Mouse (Mus musculus): ENCODE measurements around the gene Amigo1. TPM values are rescaled to one million over a fixed set of nuclear protein-coding genes. Genes with fewer than 3 reads are reported as not detected.
"Not testable (repeated sequence)": the region's sequence is repeated elsewhere in the genome, so short reads cannot be mapped to it uniquely, and the experiment has no call there.

The Amigo1 gene
- polyA plus RNA-seq, 1 experiment from 2014 or later = 4.1 TPM

- Histone ChIP-seq H3K27ac (replicated peaks) (no peak overlapping the region), H3K4me3 (peak overlapping the region; percentile 60; the same call in 1 of the 2 replicates), H3K27me3 (ENCODE audit: low read depth, poor library complexity, severe bottlenecking) (peaks cover 61% of the 10 kb centered on the region), H3K9me3 (replicated peaks) (no peaks in the 10 kb centered on the region), H3K4me1 (peaks cover 19% of the 10 kb centered on the region), H3K36me3 (no peaks in the 10 kb centered on the region)
- DNase-seq (ENCODE audit: low spot score) = no peak
- WGBS = 83% methylated on average over 2 of the region's 2 CpGs
These were observed 41.4 kb downstream of the Amigo1 start for GRCm38 (mm10) chr3:108227521-108227920.

DNA sequence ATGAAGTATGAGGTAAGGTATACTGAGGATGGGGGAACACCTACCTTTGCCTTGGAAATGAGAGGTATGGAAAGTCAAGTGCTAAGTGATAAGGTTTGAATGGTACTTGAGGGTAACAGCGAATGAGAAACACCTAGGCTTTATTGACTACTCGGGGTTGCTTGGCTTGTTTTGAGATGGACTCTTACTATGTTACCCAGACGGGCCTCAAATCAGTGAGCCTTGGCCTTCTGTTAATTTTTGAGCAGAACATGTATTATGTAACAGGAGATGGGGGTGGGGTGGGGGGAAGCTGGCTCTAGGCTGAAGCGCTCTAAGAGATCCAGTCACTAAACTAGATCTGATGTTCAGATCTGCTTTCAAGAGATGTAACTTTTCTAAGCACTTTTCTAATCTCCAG lies 45.5 kb downstream of the Amigo1 start:
- 83% methylated on average over 4 of the region's 4 CpGs for WGBS
- no peak for DNase-seq (ENCODE audit: low spot score)

DNA sequence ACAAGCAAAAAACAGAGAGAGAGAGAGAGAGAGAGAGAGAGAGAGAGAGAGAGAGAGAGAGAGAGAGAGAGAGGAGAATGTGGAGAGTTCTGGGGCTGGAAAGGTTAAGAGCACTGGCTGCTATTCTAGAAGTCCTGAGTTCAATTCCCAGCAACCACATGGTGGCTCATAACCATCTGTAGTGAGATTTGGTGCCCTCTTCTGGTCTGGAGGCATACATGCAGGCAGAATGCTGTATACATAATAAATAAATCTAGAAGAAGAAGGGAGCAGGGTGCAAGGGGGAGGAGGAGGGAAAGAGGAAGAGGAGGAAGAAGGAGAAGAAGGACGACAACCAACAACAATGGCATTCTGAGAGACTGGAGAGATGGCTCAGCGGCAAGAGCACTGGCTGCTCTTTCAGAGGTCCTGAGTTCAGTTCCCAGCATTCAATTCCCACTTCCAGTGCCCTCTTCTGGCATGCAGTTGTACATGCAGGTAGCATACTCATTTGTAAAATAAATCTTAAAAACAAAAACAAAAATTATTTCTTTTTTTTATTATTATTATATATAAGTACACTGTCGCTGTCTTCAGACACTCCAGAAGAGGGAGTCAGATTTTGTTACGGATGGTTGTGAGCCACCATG lies 51.5 kb downstream of the Amigo1 start:
- not testable (repeated sequence) for H3K36me3 ChIP-seq; H3K27ac ChIP-seq (replicated peaks); H3K4me1 ChIP-seq; H3K27me3 ChIP-seq (ENCODE audit: low read depth, poor library complexity, severe bottlenecking); H3K9me3 ChIP-seq (replicated peaks); DNase-seq (ENCODE audit: low spot score); H3K4me3 ChIP-seq
- 85% methylated on average over 4 of the region's 4 CpGs for WGBS

More for the DNA sequence above, 45.5 kb downstream of the Amigo1 start:
- Histone ChIP-seq H3K27ac (replicated peaks) (no peak overlapping the region), H3K36me3 (no peaks in the 10 kb centered on the region), H3K27me3 (ENCODE audit: low read depth, poor library complexity, severe bottlenecking) (peaks cover 24% of the 10 kb centered on the region), H3K4me1 (peaks cover 8% of the 10 kb centered on the region), H3K9me3 (replicated peaks) (no peaks in the 10 kb centered on the region), H3K4me3 (no peak overlapping the region)

DNA sequence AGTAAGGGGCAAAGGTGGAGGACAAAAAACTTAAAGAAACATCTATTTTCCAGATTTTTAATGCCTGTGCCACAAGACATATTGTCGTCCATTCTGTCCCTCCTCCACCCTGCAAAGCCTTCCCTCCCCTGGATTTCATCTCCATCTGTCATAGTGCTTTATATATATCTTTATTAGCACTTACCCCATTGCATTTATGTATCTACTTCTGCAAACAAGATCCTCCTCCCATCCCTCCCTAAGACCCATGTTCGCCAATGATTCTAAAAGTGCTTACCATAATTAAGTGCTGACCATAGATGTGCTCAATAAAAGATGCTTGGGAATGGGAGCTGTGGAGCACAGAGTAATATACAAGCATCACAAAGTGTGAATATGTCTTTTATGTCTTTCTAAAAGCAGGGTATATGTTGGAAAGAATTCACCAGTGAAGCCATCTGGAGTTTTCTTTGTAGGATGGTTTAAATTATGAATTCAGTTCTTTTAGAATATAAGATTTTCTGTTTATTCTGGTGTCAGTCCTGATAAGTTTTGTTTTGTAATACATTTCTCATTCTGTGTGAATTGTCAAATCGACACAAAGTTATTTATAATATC lies 55.2 kb downstream of the Amigo1 start:
- Histone ChIP-seq H3K4me3 (no peak overlapping the region), H3K4me1 (no peaks in the 10 kb centered on the region), H3K27ac (replicated peaks) (no peak overlapping the region), H3K36me3 (no peaks in the 10 kb centered on the region), H3K9me3 (replicated peaks) (no peaks in the 10 kb centered on the region), H3K27me3 (ENCODE audit: low read depth, poor library complexity, severe bottlenecking) (no peaks in the 10 kb centered on the region)
- no peak for DNase-seq (ENCODE audit: low spot score)
- WGBS = 93% methylated on average over 3 of the region's 3 CpGs

Other genes starting within 250 kb of the Amigo1 start
- 13.1 and 13.4 TPM in 2 replicates for gene Gstm6, start 242.6 kb upstream of the Amigo1 start, polyA plus RNA-seq (2016; fragmentation: Nextera tagmentation; extraction: Ambion mirVana)
- not detected in 2 replicates for gene Gstm3, start 217.1 kb upstream of the Amigo1 start, polyA plus RNA-seq (2016; fragmentation: Nextera tagmentation; extraction: Ambion mirVana)
- 11.6 and 12.6 TPM in 2 replicates for gene Gstm2, start 199.9 kb upstream of the Amigo1 start, polyA plus RNA-seq (2016; fragmentation: Nextera tagmentation; extraction: Ambion mirVana)
- 34.1 and 35.0 TPM in 2 replicates for gene Gstm1, start 168.4 kb upstream of the Amigo1 start, polyA plus RNA-seq (2016; fragmentation: Nextera tagmentation; extraction: Ambion mirVana)
- 12.4 and 14.1 TPM in 2 replicates for gene Gstm4, start 141.4 kb upstream of the Amigo1 start, polyA plus RNA-seq (2016; fragmentation: Nextera tagmentation; extraction: Ambion mirVana)
- gene Ampd2, start 99.7 kb upstream of the Amigo1 start, polyA plus RNA-seq (2016; fragmentation: Nextera tagmentation; extraction: Ambion mirVana) = 60.0 and 63.8 TPM in 2 replicates
- gene Gnat2, start 93.5 kb upstream of the Amigo1 start, polyA plus RNA-seq (2016; fragmentation: Nextera tagmentation; extraction: Ambion mirVana) = 0.72 and 1.5 TPM in 2 replicates
- gene Gnai3, start 40.2 kb upstream of the Amigo1 start, polyA plus RNA-seq (2016; fragmentation: Nextera tagmentation; extraction: Ambion mirVana) = 204 and 211 TPM in 2 replicates
- gene Gpr61, start 31.5 kb upstream of the Amigo1 start, polyA plus RNA-seq (2016; fragmentation: Nextera tagmentation; extraction: Ambion mirVana) = 0.33 and 0.41 TPM in 2 replicates
- gene Cyb561d1, start 14.9 kb downstream of the Amigo1 start, polyA plus RNA-seq (2016; fragmentation: Nextera tagmentation; extraction: Ambion mirVana) = 4.9 and 5.0 TPM in 2 replicates
- 18.1 and 23.5 TPM in 2 replicates for gene Atxn7l2, start 24.6 kb downstream of the Amigo1 start, polyA plus RNA-seq (2016; fragmentation: Nextera tagmentation; extraction: Ambion mirVana)
- 0.42 and 0.88 TPM in 2 replicates for gene Sypl2, start 40.3 kb downstream of the Amigo1 start, polyA plus RNA-seq (2016; fragmentation: Nextera tagmentation; extraction: Ambion mirVana)
- gene Psma5, start 70.6 kb downstream of the Amigo1 start, polyA plus RNA-seq (2016; fragmentation: Nextera tagmentation; extraction: Ambion mirVana) = 299 and 349 TPM in 2 replicates
- gene Sort1, start 97.7 kb downstream of the Amigo1 start, polyA plus RNA-seq (2016; fragmentation: Nextera tagmentation; extraction: Ambion mirVana) = 10.8 and 15.6 TPM in 2 replicates
- 0.09 TPM in 1 of 2 replicates, not detected in the other for gene Mybphl, start 178.6 kb downstream of the Amigo1 start, polyA plus RNA-seq (2016; fragmentation: Nextera tagmentation; extraction: Ambion mirVana)
- 93.3 and 105 TPM in 2 replicates for gene Psrc1, start 197.5 kb downstream of the Amigo1 start, polyA plus RNA-seq (2016; fragmentation: Nextera tagmentation; extraction: Ambion mirVana)
- 53.7 and 67.5 TPM in 2 replicates for gene Celsr2, start 229.2 kb downstream of the Amigo1 start, polyA plus RNA-seq (2016; fragmentation: Nextera tagmentation; extraction: Ambion mirVana)